Mouse (Mus musculus) midbrain, postnatal 0 days (tissue): ENCODE data around the gene Them7. TPM values are rescaled to one million over a fixed set of nuclear protein-coding genes. Genes with fewer than 3 reads are reported as not detected.

ENCODE experiments used
- ATAC-seq: fragments of 200-750 bp; cut with Nextera tagmentation; 2 replicates; pipeline ENCODE4 v1.8.0; 2017; ENCODE audit warnings: moderate number of reproducible peaks, mild to moderate bottlenecking, moderate TSS enrichment, moderate library complexity; ENCODE audit not compliant: low FRiP score
- DNase-seq: peaks from one replicate; pipeline ENCODE4 v3.0.0-alpha.2; 2015; ENCODE audit warnings: low spot score
- H3K27ac ChIP-seq: fragments of 300-500 bp; sonication (generic); 2 replicates; pipeline ENCODE4 v1.5.1; 2014; ENCODE audit warnings: low read depth, mild to moderate bottlenecking, low read length, mixed read lengths
- H3K27me3 ChIP-seq: fragments of 300-500 bp; sonication (generic); 2 replicates; pipeline ENCODE4 v1.6.1; 2014; ENCODE audit warnings: low read length, control low read depth, mixed read lengths; ENCODE audit not compliant: insufficient read depth
- H3K36me3 ChIP-seq: fragments of 300-500 bp; sonication (generic); 2 replicates; pipeline ENCODE4 v1.6.1; 2014; ENCODE audit warnings: low read length, control low read depth, mixed read lengths; ENCODE audit not compliant: insufficient read depth
- H3K4me1 ChIP-seq: fragments of 300-500 bp; sonication (generic); 2 replicates; pipeline ENCODE4 v1.6.1; 2014; ENCODE audit warnings: mild to moderate bottlenecking, control low read depth, antibody characterized with exemption, low read length, mixed read lengths; ENCODE audit not compliant: insufficient read depth
- H3K4me2 ChIP-seq: fragments of 300-500 bp; sonication (generic); 2 replicates; pipeline ENCODE4 v1.6.1; 2014; ENCODE audit warnings: low read depth, mild to moderate bottlenecking, low read length, mixed read lengths; ENCODE audit not compliant: poor library complexity, severe bottlenecking
- H3K4me3 ChIP-seq: fragments of 300-500 bp; sonication (generic); 2 replicates; pipeline ENCODE4 v1.5.1; 2014; ENCODE audit warnings: low read depth, mild to moderate bottlenecking, low read length, moderate library complexity
- H3K9ac ChIP-seq: fragments of 300-500 bp; sonication (generic); replicated peaks from 2 replicates; pipeline ENCODE4 v1.6.1; 2014; ENCODE audit warnings: mild to moderate bottlenecking, low read length, moderate library complexity, mixed read lengths; ENCODE audit not compliant: poor library complexity, severe bottlenecking
- H3K9me3 ChIP-seq: fragments of 300-500 bp; sonication (generic); 2 replicates; pipeline ENCODE4 v1.6.1; 2016; ENCODE audit warnings: low read length, control low read depth
- CTCF ChIP-seq: IDR thresholded peaks from 2 replicates; pipeline ENCODE4 v1.5.1; 2016; ENCODE audit warnings: antibody characterized with exemption, mild to moderate bottlenecking
- WGBS: fragments of 180-500 bp; shearing (Covaris S2); extraction: QIAGEN DNeasy Blood & Tissue Kit; methylation state at CpG from one replicate; pipeline ENCODE4 v1.1.7; 2014; 5-methylcytosine and 5-hydroxymethylcytosine counted together
- polyA plus RNA-seq: library from polyadenylated mRNA; unstranded; fragments of >200 nt; fragmentation: Nextera tagmentation; extraction: Ambion mirVana; gene quantifications from 2 replicates; pipeline ENCODE4 v1.2.1, GENCODE M21; 2015
- total RNA-seq: library from RNA; depleted of rRNA; stranded (reverse); fragments of >200 nt; gene quantifications from 2 replicates; pipeline ENCODE4 v1.2.3, GENCODE M21; 2014

Gene Them7
- total and polyA plus RNA-seq, 2 experiments from 2014 or later: not detected

GRCm38 (mm10) chr2:105367623-105368022 is 143.5 kb downstream of the Them7 start:
- H3K4me3 ChIP-seq: no peak overlapping the region
- ATAC-seq (no peak), DNase-seq (no peak)
- H3K27ac ChIP-seq: no peak overlapping the region
- H3K4me1 ChIP-seq: 0 out of 2 replicates have a peak, but pooled peaks cover 3% of the 10 kb centered on the region
- H3K9ac ChIP-seq: no peak overlapping the region
- no peak overlapping the region for H3K4me2 ChIP-seq
- TF ChIP-seq CTCF: peak; percentile 40
- WGBS: 51% methylated on average over 4 of the region's 4 CpGs
- no peaks in the 10 kb centered on the region for H3K27me3 ChIP-seq
- H3K9me3 ChIP-seq: no peaks in the 10 kb centered on the region
- H3K36me3 ChIP-seq: no peaks in the 10 kb centered on the region

GRCm38 (mm10) chr2:105370240-105370639 is 146.1 kb downstream of the Them7 start:
- peak overlapping the region; percentile 33 for H3K4me3 ChIP-seq
- no peaks in the 10 kb centered on the region for H3K9me3 ChIP-seq
- H3K4me1 ChIP-seq: 0 out of 2 replicates have a peak, but pooled peaks cover 3% of the 10 kb centered on the region
- H3K27ac ChIP-seq: 0 out of 2 replicates have a peak overlapping the region, but pooled peaks have one; percentile 18
- H3K4me2 ChIP-seq: peak overlapping the region; percentile 50
- DNase-seq (no peak), ATAC-seq (0 out of 2 replicates have a peak, but pooled peaks have one; percentile 22)
- WGBS: 11% methylated on average over 10 of the region's 10 CpGs
- H3K9ac ChIP-seq: peak overlapping the region; percentile 29; the same call in 1 of the 2 replicates
- TF ChIP-seq CTCF: peak; percentile 15; the same call in 1 of the 2 replicates
- H3K27me3 ChIP-seq: no peaks in the 10 kb centered on the region; the same call in 1 of the 2 replicates
- H3K36me3 ChIP-seq: no peaks in the 10 kb centered on the region

- peak overlapping the region; percentile 44; the same call in 1 of the 2 replicates for H3K27ac ChIP-seq
These were observed 146.6 kb downstream of the Them7 start for GRCm38 (mm10) chr2:105370698-105371097.

GRCm38 (mm10) chr2:105372156-105372555 is 148.0 kb downstream of the Them7 start:
- ATAC-seq: no peak
- WGBS: 91% methylated on average over 6 of the region's 6 CpGs
- TF ChIP-seq CTCF: no peak

More at GRCm38 (mm10) chr2:105370698-105371097, 146.6 kb downstream of the Them7 start:
- 11% methylated on average over 14 of the region's 14 CpGs for WGBS
- Histone ChIP-seq H3K9me3 (no peaks in the 10 kb centered on the region), H3K4me1 (0 out of 2 replicates have a peak, but pooled peaks cover 3% of the 10 kb centered on the region), H3K4me3 (peak overlapping the region; percentile 33), H3K36me3 (no peaks in the 10 kb centered on the region), H3K27me3 (no peaks in the 10 kb centered on the region; the same call in 1 of the 2 replicates), H3K4me2 (peak overlapping the region; percentile 50), H3K9ac (0 out of 2 replicates have a peak overlapping the region, but pooled peaks have one; percentile 29)
- DNase-seq: peak; percentile 16
- peak; percentile 77; the same call in 1 of the 2 replicates for ATAC-seq
- TF ChIP-seq CTCF: no peak

GRCm38 (mm10) chr2:105372727-105373126 is 148.6 kb downstream of the Them7 start:
- H3K4me1 ChIP-seq: 0 out of 2 replicates have a peak, but pooled peaks cover 3% of the 10 kb centered on the region
- H3K27me3 ChIP-seq: peaks cover 3% of the 10 kb centered on the region
- 88% methylated on average over 5 of the region's 5 CpGs for WGBS
- H3K4me3 ChIP-seq: no peak overlapping the region
- no peak overlapping the region for H3K27ac ChIP-seq
- H3K4me2 ChIP-seq: no peak overlapping the region
- DNase-seq (no peak), ATAC-seq (no peak)
- no peaks in the 10 kb centered on the region for H3K9me3 ChIP-seq
- TF ChIP-seq CTCF: no peak
- no peaks in the 10 kb centered on the region for H3K36me3 ChIP-seq
- no peak overlapping the region for H3K9ac ChIP-seq

More at GRCm38 (mm10) chr2:105372156-105372555, 148.0 kb downstream of the Them7 start:
- Histone ChIP-seq H3K36me3 (no peaks in the 10 kb centered on the region), H3K27me3 (peaks cover 3% of the 10 kb centered on the region), H3K4me3 (no peak overlapping the region), H3K9ac (no peak overlapping the region), H3K9me3 (no peaks in the 10 kb centered on the region), H3K4me1 (0 out of 2 replicates have a peak, but pooled peaks cover 3% of the 10 kb centered on the region), H3K4me2 (no peak overlapping the region), H3K27ac (no peak overlapping the region)
- DNase-seq: no peak

- Histone ChIP-seq H3K4me1 (0 out of 2 replicates have a peak, but pooled peaks cover 3% of the 10 kb centered on the region), H3K36me3 (no peaks in the 10 kb centered on the region), H3K27me3 (peaks cover 3% of the 10 kb centered on the region), H3K9me3 (no peaks in the 10 kb centered on the region), H3K9ac (no peak overlapping the region), H3K27ac (no peak overlapping the region), H3K4me3 (no peak overlapping the region), H3K4me2 (no peak overlapping the region)
- no peak for ATAC-seq
- 87% methylated on average over 11 of the region's 11 CpGs for WGBS
- no peak for DNase-seq
- no peak for TF ChIP-seq CTCF
These were observed 149.5 kb downstream of the Them7 start for GRCm38 (mm10) chr2:105373658-105374057.
